ENCODE assay signal across 9 mouse cellular contexts in the genomic region with DNA sequence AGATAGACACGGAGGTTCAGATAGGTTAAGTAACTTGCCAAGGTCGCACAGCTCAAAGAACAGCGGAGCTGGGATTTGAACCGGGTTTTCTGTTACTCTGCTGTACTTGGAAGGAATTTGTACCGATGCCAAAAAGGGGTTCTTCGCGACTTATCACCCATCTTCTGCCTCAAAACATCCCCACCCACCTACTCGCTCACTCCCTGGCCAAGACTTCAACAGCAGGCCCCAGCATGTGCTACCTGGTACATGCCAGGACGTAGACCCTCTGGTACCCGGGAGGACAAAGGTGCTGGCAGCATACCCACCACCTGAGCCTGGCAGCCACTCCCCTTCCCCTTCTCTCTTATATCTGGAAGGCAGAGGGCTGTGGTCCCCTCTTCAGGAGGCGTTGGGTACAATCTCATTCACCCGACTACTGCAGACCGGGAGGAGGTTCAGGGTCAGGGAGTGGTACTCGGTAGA. TPM values are rescaled to one million over a fixed set of nuclear protein-coding genes. Genes with fewer than 3 reads are reported as not detected.
A peak's percentile ranks its signal among the peaks of the same experiment; 100 is the strongest.
DNase-seq lines count a peak whose midpoint lies in the region; ATAC-seq and TF ChIP-seq lines count a peak whose summit lies in the region.
"Had no signal": no experiment of that assay in that cellular context is flagged by ENCODE, and none has a peak within 500 bp of the region (broad histone marks: within the 10 kb centered on the region; RNA-seq: fewer than 3 reads in every experiment).

No protein-coding gene starts in this region.

- H3K79me2 ChIP-seq in macrophage (ENCODE audit: inconsistent target): peaks cover 45% of the 10 kb centered on the region

- ATAC-seq in forebrain, postnatal 0 days: 0 out of 2 replicates have a peak, but pooled peaks have one; percentile 2

- no peak overlapping the region for H3K27ac ChIP-seq in kidney, adult 2 months (ENCODE audit: insufficient read depth, low read depth, low read length)
- no peak overlapping the region for H3K27ac ChIP-seq in bone marrow macrophage, adult 2 months (ENCODE audit: insufficient read depth, low read depth, low read length)
- peak overlapping the region; percentile 84 for H3K27ac ChIP-seq in forebrain, postnatal 0 days (ENCODE audit: low read depth, low read length)
- no peak overlapping the region for H3K27ac ChIP-seq in macrophage

- no peaks in the 10 kb centered on the region for H3K27me3 ChIP-seq in kidney, adult 2 months (replicated peaks; ENCODE audit: control insufficient read depth, insufficient read depth, low read length)
- H3K27me3 ChIP-seq in forebrain, postnatal 0 days (ENCODE audit: insufficient read depth, low read length): no peaks in the 10 kb centered on the region

- H3K9ac ChIP-seq in forebrain, postnatal 0 days: peak overlapping the region; percentile 89

- intact Hi-C loops in left cerebral cortex, postnatal 25 days (cut with DNase I): loop anchor here (5.0 kb wide), 1 partner anchor 348 kb away; a partner anchor contains a TSS

- H3K4me3 ChIP-seq in kidney, adult 2 months (ENCODE audit: insufficient read depth, low read depth, low read length): peak overlapping the region; percentile 97
- peak overlapping the region; percentile 89; the same call in 1 of the 2 replicates for H3K4me3 ChIP-seq in bone marrow macrophage, adult 2 months (ENCODE audit: insufficient read depth, low read length)
- H3K4me3 ChIP-seq in forebrain, postnatal 0 days (ENCODE audit: low read depth, low read length): peak overlapping the region; percentile 78
- peak overlapping the region; percentile 56; the same call in 1 of the 2 replicates for H3K4me3 ChIP-seq in macrophage (ENCODE audit: inconsistent target)

- no peaks in the 10 kb centered on the region for H3K36me3 ChIP-seq in kidney, adult 2 months (ENCODE audit: control insufficient read depth, insufficient read depth, low read length)
- H3K36me3 ChIP-seq in forebrain, postnatal 0 days (ENCODE audit: insufficient read depth): no peaks in the 10 kb centered on the region
- no peaks in the 10 kb centered on the region for H3K36me3 ChIP-seq in macrophage (ENCODE audit: inconsistent target)

- TF ChIP-seq CTCF in kidney, adult 2 months (conservative IDR thresholded peaks at IDR 0.05; ENCODE audit: insufficient read depth, insufficient read length, low read depth, low read length): no peak
- TF ChIP-seq CTCF in bone marrow macrophage, adult 2 months (IDR thresholded peaks at IDR 0.05; ENCODE audit: low read depth, low read length): no peak
- no peak for TF ChIP-seq CTCF in forebrain, postnatal 0 days (IDR thresholded peaks at IDR 0.05; ENCODE audit: low read depth)

- H3K4me2 ChIP-seq in forebrain, postnatal 0 days (ENCODE audit: low read depth): peak overlapping the region; percentile 81

- no peak for TF ChIP-seq POLR2A in kidney, adult 2 months (IDR thresholded peaks at IDR 0.05; ENCODE audit: low read depth, low read length)
- no peak for TF ChIP-seq POLR2A in bone marrow macrophage, adult 2 months (IDR thresholded peaks at IDR 0.05; ENCODE audit: borderline replicate concordance, low read depth, low read length)

- no peak for DNase-seq in kidney, adult 2 months
- DNase-seq in kidney, postnatal 10 days: no peak
- peak; percentile 60 for DNase-seq in forebrain, postnatal 0 days
- DNase-seq in left cerebral cortex, postnatal 25 days (ENCODE audit: low spot score in 2 of 2): no peak
- DNase-seq in right cerebral cortex, postnatal 4 days: no peak
- no peak for DNase-seq in testis, postnatal 14 days (ENCODE audit: low spot score)

- no peaks in the 10 kb centered on the region for H3K9me3 ChIP-seq in forebrain, postnatal 0 days (ENCODE audit: low read length)

- peaks cover 5% of the 10 kb centered on the region; the same call in 1 of the 2 replicates for H3K4me1 ChIP-seq in kidney, adult 2 months (ENCODE audit: control insufficient read depth, insufficient read depth, low read length)
- peaks cover 12% of the 10 kb centered on the region for H3K4me1 ChIP-seq in bone marrow macrophage, adult 2 months (ENCODE audit: control insufficient read depth, insufficient read depth, low read length)
- H3K4me1 ChIP-seq in forebrain, postnatal 0 days (ENCODE audit: insufficient read depth): peaks cover 16% of the 10 kb centered on the region; the same call in 1 of the 2 replicates

- WGBS in kidney, adult 2 months: 55% methylated on average over 14 of the region's 14 CpGs
- WGBS in forebrain, postnatal 0 days: 21% methylated on average over 14 of the region's 14 CpGs
- WGBS in macrophage (ENCODE audit: missing documents): 70% methylated on average over 14 of the region's 14 CpGs

RNA-seq across cellular contexts. Expression of a gene that starts 1.4 kb away (rescaled TPM):
- 168 and 199 TPM in 2 replicates for polyA plus RNA-seq in kidney, adult 2 months (2012; rRNA removed)
- polyA plus RNA-seq in bone marrow macrophage, adult 2 months (2012; ENCODE audit: insufficient read depth, insufficient read length, missing spikeins): 73.3 and 73.4 TPM in 2 replicates
- total RNA-seq in forebrain, postnatal 0 days (2014; rRNA removed): 25.3 and 40.2 TPM in 2 replicates
- 98.6 and 120 TPM in 2 replicates for polyA plus RNA-seq in forebrain, postnatal 0 days (2015; fragmentation: Nextera tagmentation; extraction: Ambion mirVana)
- 10 to 100 TPM in 4 of 26 experiments, 1 to 10 TPM in 21, not detected in 1; 2.0 to 13.0 (median 6.9) TPM for total RNA-seq in macrophage (2018; cell fraction: chromatin; rRNA removed)
- total RNA-seq in macrophage (2018; cell fraction: cytosol; rRNA removed): 10 to 100 TPM; 28.8 to 53.5 (median 41.8) TPM
- 10 to 100 TPM in 11 of 26 experiments, 1 to 10 TPM in 15; 3.8 to 16.9 (median 9.7) TPM for total RNA-seq in macrophage (2018; cell fraction: nucleus; rRNA removed)
- polyA plus RNA-seq in macrophage (2018): 20.1 to 56.1 TPM (median 46.2 TPM) in 3 replicates
- 10 to 100 TPM; 39.5 to 41.2 TPM for total RNA-seq in left cerebral cortex, postnatal 25 days (2021)

RNA-seq across cellular contexts. Expression of a gene that starts 2.0 kb away (rescaled TPM):
- 77.9 and 90.1 TPM in 2 replicates for polyA plus RNA-seq in kidney, adult 2 months (2012; rRNA removed)
- polyA plus RNA-seq in bone marrow macrophage, adult 2 months (2012; ENCODE audit: insufficient read depth, insufficient read length, missing spikeins): 20.0 and 21.2 TPM in 2 replicates
- total RNA-seq in forebrain, postnatal 0 days (2014; rRNA removed): 198 and 228 TPM in 2 replicates
- 109 and 131 TPM in 2 replicates for polyA plus RNA-seq in forebrain, postnatal 0 days (2015; fragmentation: Nextera tagmentation; extraction: Ambion mirVana)
- 100 to 1,000 TPM in 8 of 26 experiments, 10 to 100 TPM in 18; 39.1 to 247 (median 68.4) TPM for total RNA-seq in macrophage (2018; cell fraction: chromatin; rRNA removed)
- 10 to 100 TPM in 17 of 26 experiments, 1 to 10 TPM in 9; 8.8 to 14.2 (median 11.0) TPM for total RNA-seq in macrophage (2018; cell fraction: cytosol; rRNA removed)
- 100 to 1,000 TPM in 2 of 26 experiments, 10 to 100 TPM in 24; 25.8 to 117 (median 46.1) TPM for total RNA-seq in macrophage (2018; cell fraction: nucleus; rRNA removed)
- polyA plus RNA-seq in macrophage (2018): 8.2 to 10.7 TPM (median 9.7 TPM) in 3 replicates
- total RNA-seq in left cerebral cortex, postnatal 25 days (2021): 100 to 1,000 TPM; 178 to 186 TPM

RNA-seq across cellular contexts. Expression of a gene that starts 25.6 kb away (rescaled TPM):
- polyA plus RNA-seq in kidney, adult 2 months (2012; rRNA removed): 0.04 and 0.16 TPM in 2 replicates
- polyA plus RNA-seq in bone marrow macrophage, adult 2 months (2012; ENCODE audit: insufficient read depth, insufficient read length, missing spikeins): 1.5 and 1.7 TPM in 2 replicates
- 0.85 and 1.3 TPM in 2 replicates for total RNA-seq in forebrain, postnatal 0 days (2014; rRNA removed)
- 0.06 and 1.5 TPM in 2 replicates for polyA plus RNA-seq in forebrain, postnatal 0 days (2015; fragmentation: Nextera tagmentation; extraction: Ambion mirVana)
- 1 to 10 TPM in 22 of 26 experiments, under 1 TPM in 3, not detected in 1; 0.34 to 4.5 (median 2.1) TPM for total RNA-seq in macrophage (2018; cell fraction: chromatin; rRNA removed)
- total RNA-seq in macrophage (2018; cell fraction: cytosol; rRNA removed): 1 to 10 TPM in 2 of 26 experiments, under 1 TPM in 24; 0.23 to 1.2 (median 0.55) TPM
- 1 to 10 TPM in 15 of 26 experiments, under 1 TPM in 9, not detected in 2; 0.24 to 3.3 (median 1.6) TPM for total RNA-seq in macrophage (2018; cell fraction: nucleus; rRNA removed)
- polyA plus RNA-seq in macrophage (2018): 0.37 to 0.60 TPM in 2 of 3 replicates, not detected in the other
- under 1 TPM; 0.18 to 0.21 TPM for total RNA-seq in left cerebral cortex, postnatal 25 days (2021)

RNA-seq across cellular contexts. Expression of a gene that starts 48.9 kb away (rescaled TPM):
- polyA plus RNA-seq in kidney, adult 2 months (2012; rRNA removed): not detected in 2 replicates
- not detected in 2 replicates for polyA plus RNA-seq in bone marrow macrophage, adult 2 months (2012; ENCODE audit: insufficient read depth, insufficient read length, missing spikeins)
- total RNA-seq in forebrain, postnatal 0 days (2014; rRNA removed): not detected in 2 replicates
- polyA plus RNA-seq in forebrain, postnatal 0 days (2015; fragmentation: Nextera tagmentation; extraction: Ambion mirVana): not detected in 2 replicates
- total RNA-seq in macrophage (2018; cell fraction: chromatin; rRNA removed): not detected
- total RNA-seq in macrophage (2018; cell fraction: cytosol; rRNA removed): not detected
- not detected for total RNA-seq in macrophage (2018; cell fraction: nucleus; rRNA removed)
- not detected in 3 replicates for polyA plus RNA-seq in macrophage (2018)
- total RNA-seq in left cerebral cortex, postnatal 25 days (2021): under 1 TPM in 1 of 2 experiments, not detected in 1; 0.73 TPM
- total RNA-seq: neutrophil, adult 5-6 weeks had no signal
